Mouse (Mus musculus) layer of hippocampus, postnatal 10 days (tissue): ENCODE measurements around the gene Cul3. TPM values are rescaled to one million over a fixed set of nuclear protein-coding genes. Genes with fewer than 3 reads are reported as not detected.

Experiments used
- DNase-seq, 2 experiments: peaks; one replicate each; pipeline ENCODE4 v3.0.0; 2021; ENCODE audit warnings: low spot score in 2 of 2
- total RNA-seq, 2 experiments: library from RNA; stranded (reverse); gene quantifications; 2 replicates each; pipeline ENCODE4 v1.2.3; 2021

Gene Cul3
- total RNA-seq, 2 experiments from 2014 or later, result 119 to 135 TPM

GRCm38 (mm10) chr1:80315533-80316045 is 24.7 kb downstream of the Cul3 start:
- no peak for DNase-seq

- no peak for DNase-seq
Observed at GRCm38 (mm10) chr1:80293307-80293706, 47.0 kb downstream of the Cul3 start.

- no peak for DNase-seq
Observed at GRCm38 (mm10) chr1:80278731-80279130, 61.5 kb downstream of the Cul3 start.

- DNase-seq, result no peak
Observed at GRCm38 (mm10) chr1:80260443-80260842, 79.8 kb downstream of the Cul3 start.

GRCm38 (mm10) chr1:80258632-80259031 is 81.6 kb downstream of the Cul3 start:
- DNase-seq, result no peak

- DNase-seq, result no peak
Observed at GRCm38 (mm10) chr1:80253309-80253708, 87.0 kb downstream of the Cul3 start.

GRCm38 (mm10) chr1:80250247-80250646 is 90.0 kb downstream of the Cul3 start:
- DNase-seq, result no peak

GRCm38 (mm10) chr1:80247131-80247530 is 93.1 kb downstream of the Cul3 start:
- DNase-seq, result no peak

- DNase-seq, result no peak
Observed at GRCm38 (mm10) chr1:80244123-80244522, 96.2 kb downstream of the Cul3 start.

- DNase-seq, result no peak
Observed at GRCm38 (mm10) chr1:80241579-80241978, 98.7 kb downstream of the Cul3 start.

GRCm38 (mm10) chr1:80240017-80240660 is 100.1 kb downstream of the Cul3 start:
- no peak for DNase-seq

- DNase-seq, result no peak
Observed at GRCm38 (mm10) chr1:80239481-80239880, 100.8 kb downstream of the Cul3 start.

- no peak for DNase-seq
Observed at GRCm38 (mm10) chr1:80236951-80237702, 103.2 kb downstream of the Cul3 start.

GRCm38 (mm10) chr1:80236126-80236525 is 104.2 kb downstream of the Cul3 start:
- no peak for DNase-seq

GRCm38 (mm10) chr1:80230612-80231011 is 109.7 kb downstream of the Cul3 start:
- DNase-seq, result no peak

GRCm38 (mm10) chr1:80224839-80225412 is 115.4 kb downstream of the Cul3 start:
- DNase-seq, result peak; percentile 19 to 29

GRCm38 (mm10) chr1:80221151-80221550 is 119.1 kb downstream of the Cul3 start:
- peak in 1 of 2 experiments; percentile 13 for DNase-seq

GRCm38 (mm10) chr1:80218268-80218667 is 122.0 kb downstream of the Cul3 start, which contains the start of gene Fam124b:
Fam124b (minus strand) TSS chr1:80218473.
- no peak for DNase-seq
